Mouse (Mus musculus) CD4-positive, CD25-positive, alpha-beta regulatory T cell, adult 4 months (primary cell): Measurements from ENCODE around the gene Pafah1b3. TPM values are rescaled to one million over a fixed set of nuclear protein-coding genes. Genes with fewer than 3 reads are reported as not detected.
A peak's percentile ranks its signal among the peaks of the same experiment; 100 is the strongest.
"Not testable (repeated sequence)": the region's sequence is repeated elsewhere in the genome, so short reads cannot be mapped to it uniquely, and the experiment has no call there.

ENCODE experiments used
- ATAC-seq: one replicate; pipeline ENCODE4 v1.8.0; 2017
- polyA plus RNA-seq, 2 experiments: library from polyadenylated mRNA; unstranded; fragments of 100-300 nt; shearing (Covaris generic); gene quantifications; one replicate each; pipeline ENCODE4 v1.2.1; 2017

Gene Pafah1b3
- polyA plus RNA-seq, 2 experiments from 2014 or later: 23.6 to 42.6 TPM

- peak; percentile 66 for ATAC-seq
Measured at GRCm38 (mm10) chr7:25267301-25267750, 30.5 kb downstream of the Pafah1b3 start, which contains the start of gene Cic. Gene Cic (plus strand): TSS chr7:25267704.

GRCm38 (mm10) chr7:25266180-25266962, 31.4 kb downstream of the Pafah1b3 start:
- no peak for ATAC-seq

- ATAC-seq: not testable (repeated sequence)
Measured at GRCm38 (mm10) chr7:25265743-25266142, 32.0 kb downstream of the Pafah1b3 start.

- ATAC-seq: no peak
Measured at GRCm38 (mm10) chr7:25263968-25264870, 33.6 kb downstream of the Pafah1b3 start.

- ATAC-seq: no peak
Measured at GRCm38 (mm10) chr7:25261896-25262295, 35.9 kb downstream of the Pafah1b3 start.

- no peak for ATAC-seq
Measured at GRCm38 (mm10) chr7:25251822-25252221, 46.0 kb downstream of the Pafah1b3 start.

GRCm38 (mm10) chr7:25251071-25251791, 46.6 kb downstream of the Pafah1b3 start:
- ATAC-seq: no peak

- peak; percentile 89 for ATAC-seq
Measured at GRCm38 (mm10) chr7:25250141-25250972, 47.4 kb downstream of the Pafah1b3 start, which contains the start of gene Erf. Gene Erf (minus strand): TSS chr7:25250761.

GRCm38 (mm10) chr7:25249314-25250140, 48.3 kb downstream of the Pafah1b3 start:
- ATAC-seq: peak; percentile 51

- ATAC-seq: no peak
Measured at GRCm38 (mm10) chr7:25248846-25249313, 48.9 kb downstream of the Pafah1b3 start.

- ATAC-seq: no peak
Measured at GRCm38 (mm10) chr7:25248018-25248647, 49.7 kb downstream of the Pafah1b3 start.

GRCm38 (mm10) chr7:25247498-25247897, 50.3 kb downstream of the Pafah1b3 start:
- ATAC-seq: no peak

- ATAC-seq: no peak
Measured at GRCm38 (mm10) chr7:25246759-25247137, 51.0 kb downstream of the Pafah1b3 start.

GRCm38 (mm10) chr7:25246079-25246758, 51.6 kb downstream of the Pafah1b3 start:
- ATAC-seq: no peak

Other genes starting within 250 kb of the Pafah1b3 start
- gene Grik5, start 225.6 kb downstream of the Pafah1b3 start, polyA plus RNA-seq: 1 to 10 TPM; 4.1 to 4.5 TPM
- gene Zfp574, start 225.4 kb downstream of the Pafah1b3 start, polyA plus RNA-seq: 10 to 100 TPM; 11.3 to 15.1 TPM
- 10 to 100 TPM; 25.9 to 29.4 TPM for gene Pou2f2, start 118.3 kb downstream of the Pafah1b3 start, polyA plus RNA-seq
- 10 to 100 TPM; 23.6 to 29.8 TPM for gene Dedd2, start 77.4 kb downstream of the Pafah1b3 start, polyA plus RNA-seq
- 1 to 10 TPM; 2.8 to 3.0 TPM for gene Zfp526, start 76.6 kb downstream of the Pafah1b3 start, polyA plus RNA-seq
- 10 to 100 TPM in 1 of 2 experiments, 1 to 10 TPM in 1; 8.9 to 11.3 TPM for gene Gsk3a, start 60.1 kb downstream of the Pafah1b3 start, polyA plus RNA-seq
- under 1 TPM; 0.22 to 0.42 TPM for gene Erf, start 47.2 kb downstream of the Pafah1b3 start, polyA plus RNA-seq
- 10 to 100 TPM; 24.1 to 27.2 TPM for gene Cic, start 30.3 kb downstream of the Pafah1b3 start, polyA plus RNA-seq
- gene Prr19, start 3.4 kb upstream of the Pafah1b3 start, polyA plus RNA-seq: not detected
- gene Tmem145, start 8.1 kb upstream of the Pafah1b3 start, polyA plus RNA-seq: not detected
- under 1 TPM; 0.10 to 0.11 TPM for gene Megf8, start 19.2 kb upstream of the Pafah1b3 start, polyA plus RNA-seq
- gene Cnfn, start 71.7 kb upstream of the Pafah1b3 start, polyA plus RNA-seq: not detected
- 10 to 100 TPM; 14.2 to 24.4 TPM for gene Lipe, start 100.7 kb upstream of the Pafah1b3 start, polyA plus RNA-seq
- not detected for gene Cxcl17, start 114.9 kb upstream of the Pafah1b3 start, polyA plus RNA-seq
- gene Ceacam1, start 179.6 kb upstream of the Pafah1b3 start, polyA plus RNA-seq: 1 to 10 TPM in 1 of 2 experiments, not detected in 1; 1.2 TPM
- gene Ceacam2, start 241.9 kb upstream of the Pafah1b3 start, polyA plus RNA-seq: not detected